Mouse (Mus musculus) intestine, embryonic 14.5 days (tissue): ENCODE measurements around the gene Abca8a. TPM values are rescaled to one million over a fixed set of nuclear protein-coding genes. Genes with fewer than 3 reads are reported as not detected.
"Not testable (repeated sequence)": the region's sequence is repeated elsewhere in the genome, so short reads cannot be mapped to it uniquely, and the experiment has no call there.

Experiments
- ATAC-seq: fragments of 200-750 bp; cut with Nextera tagmentation; replicated peaks from 2 replicates; pipeline ENCODE4 v1.8.0; 2017; ENCODE audit warnings: low read depth, moderate number of reproducible peaks, moderate TSS enrichment, moderate library complexity; ENCODE audit not compliant: low FRiP score, low TSS enrichment
- DNase-seq: peaks from one replicate; pipeline ENCODE4 v3.0.0-alpha.2; 2018; ENCODE audit warnings: low spot score
- H3K27ac ChIP-seq: fragments of 300-500 bp; sonication (generic); 2 replicates; pipeline ENCODE4 v1.5.1; 2014; ENCODE audit warnings: low read depth, mild to moderate bottlenecking, control low read depth
- H3K27me3 ChIP-seq: fragments of 300-500 bp; sonication (generic); replicated peaks from 2 replicates; pipeline ENCODE4 v1.6.1; 2014; ENCODE audit warnings: low read length, control low read depth; ENCODE audit not compliant: control insufficient read depth, insufficient read depth
- H3K36me3 ChIP-seq: fragments of 300-500 bp; sonication (generic); 2 replicates; pipeline ENCODE4 v1.6.1; 2014; ENCODE audit warnings: low read length, control low read depth; ENCODE audit not compliant: control insufficient read depth, insufficient read depth
- H3K4me1 ChIP-seq: fragments of 300-500 bp; sonication (generic); replicated peaks from 2 replicates; pipeline ENCODE4 v1.6.1; 2014; ENCODE audit warnings: low read length, control low read depth, mixed read lengths; ENCODE audit not compliant: control insufficient read depth, insufficient read depth
- H3K4me2 ChIP-seq: fragments of 300-500 bp; sonication (generic); 2 replicates; pipeline ENCODE4 v1.6.1; 2014; ENCODE audit warnings: low read length
- H3K4me3 ChIP-seq: fragments of 300-500 bp; sonication (generic); 2 replicates; pipeline ENCODE4 v1.5.1; 2014; ENCODE audit warnings: low read depth, low read length, control low read depth, mixed read lengths
- H3K9ac ChIP-seq: fragments of 300-500 bp; sonication (generic); 2 replicates; pipeline ENCODE4 v1.6.1; 2014; ENCODE audit warnings: mild to moderate bottlenecking, low read length
- H3K9me3 ChIP-seq: fragments of 300-500 bp; sonication (generic); 2 replicates; pipeline ENCODE4 v1.6.1; 2016; ENCODE audit warnings: low read length, control low read depth; ENCODE audit not compliant: control insufficient read depth
- WGBS: fragments of 180-500 bp; shearing (Covaris S2); extraction: QIAGEN DNeasy Blood & Tissue Kit; methylation state at CpG from one replicate; pipeline ENCODE4 v1.1.7; 2014; 5-methylcytosine and 5-hydroxymethylcytosine counted together
- polyA plus RNA-seq: library from polyadenylated mRNA; unstranded; fragments of >200 nt; fragmentation: Nextera tagmentation; extraction: Ambion mirVana; gene quantifications from 2 replicates; pipeline ENCODE4 v1.2.1, GENCODE M21; 2014

The Abca8a gene
- polyA plus RNA-seq, 1 experiment from 2014 or later = 0.14 TPM

DNA sequence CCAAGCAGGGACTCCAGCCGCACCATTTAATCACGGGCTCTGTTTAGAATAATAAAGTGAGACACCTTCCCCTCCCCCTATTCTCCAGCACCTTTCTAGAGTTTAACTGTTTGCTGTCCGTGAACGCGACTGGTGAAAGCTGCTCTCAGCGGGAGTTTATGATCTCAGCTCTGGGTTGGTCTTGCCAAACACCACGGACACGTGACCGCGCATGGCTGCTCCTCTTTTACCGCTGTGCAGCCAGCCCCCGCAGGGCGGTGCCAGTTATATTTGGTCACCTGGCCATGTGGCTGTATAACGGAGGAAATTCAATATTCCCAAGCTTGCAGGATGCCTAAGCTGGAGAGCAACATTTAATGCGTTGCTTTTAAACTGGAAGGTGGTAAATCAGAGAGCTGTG lies 100.2 kb downstream of the Abca8a start, which contains the start of gene Abca8b:
Gene Abca8b (minus strand): TSS at position 222 of the 400 bp plus-strand sequence.
- Histone ChIP-seq H3K4me1 (0 out of 2 replicates have a peak, but pooled peaks cover 12% of the 10 kb centered on the region), H3K27me3 (no peaks in the 10 kb centered on the region), H3K27ac (no peak within 1 kb of the TSS), H3K4me3 (peak within 1 kb of the TSS; percentile 53), H3K4me2 (peak within 1 kb of the TSS; percentile 82), H3K36me3 (no peaks in the 10 kb centered on the region), H3K9ac (peak within 1 kb of the TSS; percentile 34), H3K9me3 (no peaks in the 10 kb centered on the region)
- DNase-seq (peak; percentile 78), ATAC-seq (peak; percentile 95)
- under 1% methylated on average over 15 of the region's 15 CpGs for WGBS

DNA sequence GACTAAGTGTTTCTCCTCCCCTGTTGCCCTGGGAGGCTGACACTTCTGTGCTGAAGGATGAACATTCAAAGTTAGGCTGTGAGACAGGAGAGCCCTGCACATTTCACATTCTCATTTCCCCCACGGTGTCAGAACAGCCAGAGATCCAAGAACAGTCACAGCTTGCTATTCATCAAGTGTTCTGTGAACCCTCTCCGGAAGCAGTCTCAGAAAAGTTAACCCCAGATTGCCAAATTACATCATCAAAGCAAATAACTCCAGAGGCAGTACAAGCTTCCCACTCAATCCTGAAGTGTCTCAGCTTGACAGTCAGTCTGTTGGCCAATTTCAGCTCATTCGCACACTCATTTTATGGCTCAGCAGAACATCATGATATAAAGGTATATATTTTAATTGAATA lies 100.8 kb downstream of the Abca8a start:
- Histone ChIP-seq H3K27ac (no peak overlapping the region), H3K4me3 (peak overlapping the region; percentile 53), H3K9me3 (no peaks in the 10 kb centered on the region), H3K4me1 (0 out of 2 replicates have a peak, but pooled peaks cover 12% of the 10 kb centered on the region), H3K27me3 (no peaks in the 10 kb centered on the region), H3K9ac (no peak overlapping the region), H3K4me2 (peak overlapping the region; percentile 82), H3K36me3 (no peaks in the 10 kb centered on the region)
- WGBS = 1% methylated on average over 3 of the region's 3 CpGs
- DNase-seq (peak; percentile 52), ATAC-seq (peak; percentile 59)

DNA sequence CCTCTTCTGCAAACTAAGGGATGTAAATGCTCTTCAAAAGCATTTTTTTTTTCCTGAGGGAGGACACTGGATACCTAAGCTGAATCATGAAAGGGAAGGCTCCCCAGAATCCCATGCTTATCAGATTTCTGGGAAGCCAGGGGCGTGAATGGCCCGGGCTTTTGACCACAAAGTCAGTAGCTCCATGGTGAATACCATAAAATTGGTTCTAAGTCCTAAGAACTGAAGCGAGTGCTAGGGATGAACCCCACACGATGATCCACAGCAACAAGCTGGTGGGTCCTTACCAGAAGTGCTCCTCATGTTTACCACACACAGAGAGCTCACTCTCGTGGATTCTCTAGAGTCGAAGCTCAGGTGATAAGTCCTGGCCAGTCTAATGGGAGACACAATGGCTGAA lies 101.8 kb downstream of the Abca8a start:
- H3K9me3 ChIP-seq = no peaks in the 10 kb centered on the region
- no peak overlapping the region for H3K4me2 ChIP-seq
- no peaks in the 10 kb centered on the region for H3K27me3 ChIP-seq
- no peaks in the 10 kb centered on the region for H3K36me3 ChIP-seq
- H3K9ac ChIP-seq = no peak overlapping the region
- 0 out of 2 replicates have a peak, but pooled peaks cover 12% of the 10 kb centered on the region for H3K4me1 ChIP-seq
- no peak for ATAC-seq
- H3K27ac ChIP-seq = no peak overlapping the region
- H3K4me3 ChIP-seq = no peak overlapping the region
- DNase-seq = no peak
- 36% methylated on average over 6 of the region's 6 CpGs for WGBS

DNA sequence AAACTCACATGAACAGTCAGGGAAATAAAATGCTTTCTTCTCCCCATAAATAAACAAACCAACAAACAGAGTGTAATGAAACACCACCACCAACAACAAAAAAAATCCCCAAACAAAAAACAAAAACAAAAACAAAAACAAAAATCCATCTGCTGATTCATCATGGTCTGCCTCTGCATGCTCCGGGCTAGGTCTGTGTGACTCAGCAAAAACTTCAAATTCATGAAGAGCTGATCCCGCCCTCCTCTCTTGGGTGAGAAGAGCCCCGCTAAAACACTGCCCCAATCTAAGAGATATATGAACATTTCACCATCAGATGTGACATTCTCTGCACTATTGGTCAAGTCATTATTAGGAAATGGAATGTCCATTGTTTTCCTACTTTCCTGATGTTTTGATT lies 104.5 kb downstream of the Abca8a start:
- Histone ChIP-seq H3K4me3 (no peak overlapping the region), H3K4me2 (no peak overlapping the region), H3K4me1 (0 out of 2 replicates have a peak, but pooled peaks cover 17% of the 10 kb centered on the region), H3K36me3 (no peaks in the 10 kb centered on the region), H3K27ac (no peak overlapping the region), H3K9ac (no peak overlapping the region), H3K9me3 (no peaks in the 10 kb centered on the region), H3K27me3 (no peaks in the 10 kb centered on the region)
- WGBS = 81% methylated on average over 3 of the region's 3 CpGs
- DNase-seq = no peak
- ATAC-seq = no peak

DNA sequence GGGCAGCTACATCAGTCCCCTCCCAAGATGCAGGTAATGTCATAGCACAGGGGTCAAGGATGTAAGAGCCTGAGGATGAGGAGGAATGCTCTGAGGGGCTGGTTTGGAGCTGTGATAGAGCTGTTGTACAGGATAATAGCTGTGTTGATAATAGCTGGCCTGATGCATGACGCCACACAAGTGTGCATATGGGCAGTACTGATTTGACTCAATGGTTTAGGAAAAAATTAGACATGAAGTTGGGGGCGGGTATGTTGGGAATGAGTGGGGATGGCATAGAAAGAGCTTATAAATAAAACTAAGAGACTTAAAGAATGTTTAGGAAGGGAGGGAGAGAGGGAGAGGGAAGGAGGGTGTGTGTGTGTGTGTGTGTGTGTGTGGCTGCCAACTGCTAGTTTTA lies 105.5 kb downstream of the Abca8a start:
- H3K4me2 ChIP-seq = no peak overlapping the region
- no peak overlapping the region for H3K4me3 ChIP-seq
- no peak for ATAC-seq
- no peaks in the 10 kb centered on the region for H3K9me3 ChIP-seq
- H3K9ac ChIP-seq = no peak overlapping the region
- no peaks in the 10 kb centered on the region for H3K27me3 ChIP-seq
- no peak for DNase-seq
- H3K4me1 ChIP-seq = 0 out of 2 replicates have a peak, but pooled peaks cover 11% of the 10 kb centered on the region
- WGBS = 92% methylated on average over 2 of the region's 2 CpGs
- H3K27ac ChIP-seq = no peak overlapping the region
- no peaks in the 10 kb centered on the region for H3K36me3 ChIP-seq

DNA sequence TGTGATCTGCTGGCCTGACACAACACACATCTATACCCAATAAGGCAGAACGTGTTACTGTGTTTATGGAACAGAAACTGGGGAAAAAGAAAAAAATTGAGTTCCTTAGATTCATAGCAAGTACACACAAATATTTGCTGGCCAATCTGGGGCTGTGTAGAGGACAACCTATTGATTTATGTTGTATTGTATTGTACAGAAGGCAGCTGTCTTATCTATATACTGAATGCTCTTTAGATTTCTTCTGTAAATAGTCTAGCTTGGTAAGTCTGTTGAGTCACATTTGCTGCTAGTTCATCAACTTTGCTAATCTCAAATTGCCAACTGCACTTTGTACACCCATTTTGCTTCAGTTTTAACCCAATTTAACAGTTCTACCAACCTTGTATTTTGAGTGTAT lies 107.6 kb downstream of the Abca8a start:
- Histone ChIP-seq H3K27ac (no peak overlapping the region), H3K4me3 (no peak overlapping the region), H3K36me3 (no peaks in the 10 kb centered on the region), H3K9ac (no peak overlapping the region), H3K4me2 (no peak overlapping the region), H3K27me3 (no peaks in the 10 kb centered on the region), H3K9me3 (0 out of 2 replicates have a peak, but pooled peaks cover under 1% of the 10 kb centered on the region), H3K4me1 (0 out of 2 replicates have a peak, but pooled peaks cover 5% of the 10 kb centered on the region)
- DNase-seq = no peak
- WGBS = 37% methylated on average over 1 of the region's 1 CpGs
- ATAC-seq = no peak

DNA sequence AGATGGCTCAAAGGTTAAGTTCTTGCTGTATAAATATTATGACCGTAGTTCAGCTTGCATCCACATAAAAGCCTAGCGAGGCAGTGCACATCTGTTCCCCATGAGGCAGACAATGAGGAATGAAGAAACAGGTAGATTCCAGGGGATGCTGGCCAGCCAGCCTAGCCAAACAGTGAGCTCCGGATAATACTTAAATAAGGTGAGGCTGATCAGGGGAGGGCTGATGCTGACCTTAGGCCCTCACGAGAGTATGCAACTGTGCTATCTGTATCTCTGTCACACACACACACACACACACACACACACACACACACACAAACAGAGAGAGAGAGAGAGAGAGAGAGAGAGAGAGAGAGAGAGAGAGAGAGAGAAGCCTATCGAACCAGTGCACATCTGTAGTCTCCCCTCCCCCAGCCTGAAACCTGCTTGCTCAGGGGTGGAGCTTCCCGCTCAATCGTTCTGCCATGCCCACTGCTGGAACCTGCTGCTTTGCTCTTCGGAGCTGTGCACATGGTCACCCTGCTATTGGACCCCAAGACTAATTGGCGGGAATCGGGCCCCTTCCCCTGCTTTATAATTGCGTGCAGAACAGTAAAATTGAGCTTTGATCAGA lies 108.2 kb downstream of the Abca8a start:
- H3K4me3 ChIP-seq, H3K9me3 ChIP-seq, H3K4me2 ChIP-seq, DNase-seq, ATAC-seq, H3K36me3 ChIP-seq, H3K4me1 ChIP-seq, H3K27ac ChIP-seq, H3K9ac ChIP-seq, H3K27me3 ChIP-seq: not testable (repeated sequence)
- 28% methylated on average over 11 of the region's 11 CpGs for WGBS

DNA sequence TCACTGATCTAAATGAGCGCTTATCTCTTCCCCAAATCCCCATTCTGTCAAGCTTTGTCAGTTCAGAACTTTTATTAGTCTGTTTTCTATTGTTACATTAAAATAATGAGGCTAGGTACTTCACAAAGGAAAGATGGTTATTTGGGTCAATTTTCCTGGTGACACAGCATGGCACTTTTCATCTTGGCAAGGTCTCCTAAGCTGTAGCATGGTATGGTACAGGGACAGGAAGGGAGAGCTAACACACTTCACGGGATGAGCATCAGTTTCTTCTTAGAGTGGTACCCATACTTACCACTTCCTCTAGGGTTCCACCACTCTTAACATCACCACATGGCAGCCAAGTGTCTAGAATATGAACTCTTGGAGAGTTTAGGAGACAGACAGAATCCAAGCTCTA lies 113.9 kb downstream of the Abca8a start:
- WGBS = 94% methylated on average over 2 of the region's 2 CpGs
- no peak for ATAC-seq
- H3K4me1 ChIP-seq = no peaks in the 10 kb centered on the region

More for the DNA sequence above, 113.9 kb downstream of the Abca8a start:
- no peak overlapping the region for H3K9ac ChIP-seq
- no peaks in the 10 kb centered on the region for H3K27me3 ChIP-seq
- DNase-seq = no peak
- no peak overlapping the region for H3K4me2 ChIP-seq
- 0 out of 2 replicates have a peak, but pooled peaks cover 9% of the 10 kb centered on the region for H3K9me3 ChIP-seq
- no peak overlapping the region for H3K27ac ChIP-seq
- no peak overlapping the region for H3K4me3 ChIP-seq
- H3K36me3 ChIP-seq = no peaks in the 10 kb centered on the region
